Mouse (Mus musculus): ENCODE results near the gene Hspa1a. TPM values are rescaled to one million over a fixed set of nuclear protein-coding genes. Genes with fewer than 3 reads are reported as not detected.
"Not testable (repeated sequence)": the region's sequence is repeated elsewhere in the genome, so short reads cannot be mapped to it uniquely, and the experiment has no call there.

Hspa1a gene
- polyA plus RNA-seq (2012; rRNA removed) = 12.0 and 14.0 TPM in 2 replicates

DNA sequence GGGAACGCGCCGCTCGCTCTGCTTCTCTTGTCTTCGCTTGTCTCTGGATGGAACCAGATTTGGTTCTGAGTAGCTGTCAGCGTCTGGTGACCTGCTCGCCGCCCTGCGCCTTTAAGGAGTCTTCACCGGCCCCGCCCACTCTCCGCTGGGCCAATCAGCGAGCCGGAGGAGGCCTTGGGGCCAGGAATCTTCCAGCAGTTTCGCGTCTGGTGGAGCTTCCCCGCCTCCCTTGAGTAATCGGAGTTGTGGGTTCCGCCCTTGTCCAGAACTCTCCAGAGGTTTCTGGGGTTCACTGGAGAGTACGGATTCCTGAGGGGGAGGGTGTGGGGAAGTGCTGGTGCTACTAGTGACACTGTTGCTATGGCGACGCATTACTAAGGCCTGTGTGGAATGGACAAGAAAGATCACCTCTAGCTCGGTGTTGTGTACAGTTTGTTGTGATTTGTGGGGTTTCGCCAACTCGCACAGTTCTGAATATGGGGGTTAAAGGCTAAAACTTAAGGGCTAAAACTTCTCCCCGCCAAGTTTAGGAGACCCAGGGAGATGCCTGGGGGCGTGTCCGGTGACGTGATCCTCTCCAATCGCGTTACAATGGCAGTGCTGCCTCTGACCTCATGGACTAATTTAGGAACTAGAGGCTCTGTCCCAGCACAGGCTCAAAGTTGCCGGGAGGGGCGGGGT is at the start of gene Hspa1a, which contains the start of gene Hspa1l:
TSS of gene Hspa1a (minus strand) at position 88 of the 681 bp plus-strand sequence.
TSS of gene Hspa1l (plus strand) at position 635 of the 681 bp plus-strand sequence.
- H3K4me3 ChIP-seq (ENCODE audit: insufficient read depth, low read length) = peak within 1 kb of the TSS; percentile 31
- H3K27ac ChIP-seq (ENCODE audit: insufficient read depth, low read length) = peak within 1 kb of the TSS; percentile 19; the same call in 1 of the 2 replicates
- not testable (repeated sequence) for H3K4me1 ChIP-seq (ENCODE audit: control insufficient read depth, insufficient read depth, low read length)
- peak; percentile 74 for TF ChIP-seq POLR2A (IDR thresholded peaks at IDR 0.05; ENCODE audit: extremely low read depth, insufficient read depth, low read length)

DNA sequence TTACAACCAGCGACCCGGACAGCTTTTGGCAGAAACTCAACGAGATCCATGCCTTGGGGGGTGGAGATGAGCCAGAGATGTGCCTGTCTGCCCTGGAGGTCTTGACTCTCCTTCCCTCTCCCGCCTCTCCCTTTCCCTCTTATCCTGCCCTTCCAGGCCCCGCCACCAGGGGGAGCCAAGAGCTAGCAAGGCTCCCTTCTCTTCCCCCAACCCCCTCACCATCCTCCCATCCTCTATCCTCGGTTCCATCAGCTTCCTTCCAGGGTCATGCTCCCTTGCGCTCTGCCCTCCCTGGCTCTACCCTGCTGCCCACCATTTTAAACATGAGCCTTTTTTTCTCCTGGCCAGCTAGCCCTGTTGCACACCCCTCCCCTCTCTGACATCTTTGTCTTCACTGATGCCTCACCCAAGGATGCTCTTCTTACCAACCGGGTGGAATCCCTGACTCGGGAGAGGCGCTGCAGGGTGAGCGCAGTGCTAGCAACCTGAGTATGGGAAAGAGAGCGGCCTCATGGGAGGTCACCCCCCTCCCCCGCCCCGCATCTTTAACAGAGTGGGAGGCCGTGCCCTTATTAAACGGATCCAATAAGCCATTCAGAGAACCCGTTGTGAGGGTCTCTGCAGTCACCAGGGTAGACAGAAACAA is 49.3 kb upstream of the Hspa1a start:
- Histone ChIP-seq H3K27ac (ENCODE audit: insufficient read depth, low read length) (no peak overlapping the region), H3K4me3 (ENCODE audit: insufficient read depth, low read length) (no peak overlapping the region; the same call in 1 of the 2 replicates), H3K4me1 (ENCODE audit: control insufficient read depth, insufficient read depth, low read length) (no peaks in the 10 kb centered on the region)
- TF ChIP-seq CTCF (IDR thresholded peaks at IDR 0.05; ENCODE audit: extremely low read depth, insufficient read depth, low read length) (peak; percentile 93), POLR2A (IDR thresholded peaks at IDR 0.05; ENCODE audit: extremely low read depth, insufficient read depth, low read length) (no peak)

DNA sequence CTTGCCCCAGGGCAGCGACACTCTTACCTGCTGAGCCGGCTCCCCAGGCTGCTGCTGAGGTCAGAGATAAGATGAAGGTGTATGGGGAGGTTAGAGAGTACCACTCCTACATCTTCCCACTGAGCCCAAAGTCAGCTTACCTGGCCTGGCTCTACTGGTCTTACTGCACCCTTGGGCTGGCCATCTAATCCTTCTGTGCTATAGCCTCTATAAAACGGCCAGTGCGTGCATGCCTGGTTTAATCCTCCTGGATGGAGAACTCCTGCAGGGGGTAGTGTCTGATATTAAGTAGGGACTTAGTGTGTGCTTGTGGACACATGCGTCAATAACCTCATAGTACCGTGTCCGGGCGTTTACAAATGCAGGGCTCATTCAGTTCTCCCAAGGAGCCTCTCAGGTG is 48.6 kb upstream of the Hspa1a start:
- Histone ChIP-seq H3K4me3 (ENCODE audit: insufficient read depth, low read length) (no peak overlapping the region), H3K27ac (ENCODE audit: insufficient read depth, low read length) (no peak overlapping the region), H3K4me1 (ENCODE audit: control insufficient read depth, insufficient read depth, low read length) (no peaks in the 10 kb centered on the region)
- TF ChIP-seq CTCF (IDR thresholded peaks at IDR 0.05; ENCODE audit: extremely low read depth, insufficient read depth, low read length) (no peak), POLR2A (IDR thresholded peaks at IDR 0.05; ENCODE audit: extremely low read depth, insufficient read depth, low read length) (no peak)

DNA sequence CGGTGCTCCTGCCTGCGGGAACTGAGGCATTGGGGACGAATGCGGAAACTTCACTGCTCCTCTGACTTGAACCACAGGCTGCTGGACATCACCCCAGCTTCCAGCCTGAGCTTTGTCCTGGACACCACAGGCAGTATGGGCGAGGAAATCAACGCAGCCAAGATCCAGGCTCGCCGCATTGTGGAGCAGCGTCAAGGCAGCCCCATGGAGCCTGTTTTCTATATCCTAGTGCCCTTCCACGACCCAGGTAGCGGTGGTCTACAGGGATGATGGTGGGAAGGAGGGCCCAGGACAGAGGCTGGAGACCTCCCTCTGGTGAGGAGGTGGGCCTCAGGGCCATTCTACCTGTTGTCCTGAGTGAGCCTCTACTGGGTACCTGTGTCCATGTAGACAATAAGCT is 47.9 kb upstream of the Hspa1a start:
- no peaks in the 10 kb centered on the region for H3K4me1 ChIP-seq (ENCODE audit: control insufficient read depth, insufficient read depth, low read length)
- H3K27ac ChIP-seq (ENCODE audit: insufficient read depth, low read length) = no peak overlapping the region
- no peak overlapping the region for H3K4me3 ChIP-seq (ENCODE audit: insufficient read depth, low read length)
- TF ChIP-seq POLR2A (IDR thresholded peaks at IDR 0.05; ENCODE audit: extremely low read depth, insufficient read depth, low read length) (no peak), CTCF (IDR thresholded peaks at IDR 0.05; ENCODE audit: extremely low read depth, insufficient read depth, low read length) (no peak)

DNA sequence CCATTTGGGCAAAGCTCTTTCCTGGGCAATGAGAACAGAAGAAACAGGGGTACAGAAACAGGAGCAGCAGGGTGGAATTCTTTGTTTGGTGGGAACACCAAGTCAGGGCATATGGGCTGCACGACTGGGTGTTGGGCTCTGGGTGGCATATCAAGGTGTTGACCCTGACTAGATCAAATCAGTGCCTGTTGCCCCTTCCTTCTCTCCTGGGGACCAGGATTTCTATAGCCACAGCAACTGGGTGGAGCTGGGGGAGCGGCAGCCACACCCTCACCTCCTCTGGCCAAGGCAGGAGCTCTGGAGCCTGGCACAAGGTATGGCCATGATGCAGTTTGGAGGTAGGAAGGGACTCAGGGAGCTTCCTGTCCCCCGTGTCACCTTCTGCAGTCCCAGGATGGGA is 46.2 kb upstream of the Hspa1a start:
- Histone ChIP-seq H3K4me3 (ENCODE audit: insufficient read depth, low read length) (no peak overlapping the region), H3K4me1 (ENCODE audit: control insufficient read depth, insufficient read depth, low read length) (no peaks in the 10 kb centered on the region)
- no peak for TF ChIP-seq CTCF (IDR thresholded peaks at IDR 0.05; ENCODE audit: extremely low read depth, insufficient read depth, low read length)
- no peak for TF ChIP-seq POLR2A (IDR thresholded peaks at IDR 0.05; ENCODE audit: extremely low read depth, insufficient read depth, low read length)

DNA sequence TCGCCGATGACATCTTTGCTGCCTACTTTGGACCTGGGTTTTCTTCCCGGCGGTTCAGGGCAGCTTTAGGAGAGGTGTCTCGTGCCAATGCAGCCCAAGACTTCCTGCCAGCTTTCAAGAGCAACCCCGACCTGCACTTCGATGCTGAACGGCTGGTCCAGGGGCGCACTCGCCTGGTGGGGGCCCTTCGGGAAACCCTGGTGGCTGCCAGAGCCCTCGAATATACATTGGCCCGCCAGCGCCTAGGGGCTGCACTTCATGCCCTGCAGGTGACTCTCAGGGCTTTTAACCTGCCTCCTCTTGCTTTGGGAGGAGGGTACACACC is 45.7 kb upstream of the Hspa1a start:
- TF ChIP-seq CTCF (IDR thresholded peaks at IDR 0.05; ENCODE audit: extremely low read depth, insufficient read depth, low read length) = no peak
- TF ChIP-seq POLR2A (IDR thresholded peaks at IDR 0.05; ENCODE audit: extremely low read depth, insufficient read depth, low read length) = no peak
- no peaks in the 10 kb centered on the region for H3K4me1 ChIP-seq (ENCODE audit: control insufficient read depth, insufficient read depth, low read length)
- H3K4me3 ChIP-seq (ENCODE audit: insufficient read depth, low read length) = no peak overlapping the region
- H3K27ac ChIP-seq (ENCODE audit: insufficient read depth, low read length) = no peak overlapping the region

More for the DNA sequence above, 46.2 kb upstream of the Hspa1a start:
- no peak overlapping the region for H3K27ac ChIP-seq (ENCODE audit: insufficient read depth, low read length)

DNA sequence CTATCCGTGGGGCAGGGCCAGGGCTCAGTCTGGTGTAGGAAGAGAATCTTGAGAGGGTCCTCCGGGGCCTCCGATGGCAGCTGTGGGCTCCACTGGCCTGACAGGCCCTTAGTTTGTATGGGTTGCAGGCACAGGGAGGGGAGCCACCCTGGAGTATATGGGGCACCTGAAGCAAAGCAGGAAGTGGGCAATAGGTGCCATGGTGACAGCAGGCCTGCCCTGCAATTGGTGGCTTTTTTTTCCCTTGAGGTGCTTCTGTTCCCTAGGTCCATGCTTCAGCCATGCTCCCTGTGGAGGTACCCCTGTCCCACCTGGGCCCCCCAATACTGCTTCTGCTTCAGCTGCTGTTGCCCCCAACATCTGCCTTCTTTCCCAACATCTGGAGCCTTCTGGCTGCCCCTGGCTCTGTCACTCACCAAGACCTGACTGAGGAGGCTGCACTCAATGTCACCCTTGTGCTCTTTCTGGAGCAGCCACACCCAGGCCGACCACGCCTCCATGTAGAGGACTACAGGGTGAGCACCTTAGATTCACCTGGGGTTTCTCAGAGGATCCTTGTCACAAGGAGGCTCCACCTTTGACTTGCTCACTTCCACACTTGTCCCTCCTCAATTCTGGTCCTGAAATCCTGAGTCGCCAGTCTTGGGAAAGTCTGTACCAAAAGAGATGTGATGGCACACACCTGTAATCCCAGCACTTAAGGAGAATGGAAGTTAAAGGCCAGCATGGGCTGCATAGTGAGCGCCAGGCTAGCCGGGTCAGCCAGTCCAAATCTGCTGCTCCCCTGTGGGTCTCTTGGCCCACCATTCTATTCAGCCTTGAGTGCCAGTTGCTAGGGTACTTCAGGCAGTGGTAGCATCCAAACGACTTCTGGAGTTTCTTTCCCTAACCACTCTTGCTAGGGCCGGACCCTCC is 45.1 kb upstream of the Hspa1a start:
- Histone ChIP-seq H3K4me1 (ENCODE audit: control insufficient read depth, insufficient read depth, low read length) (no peaks in the 10 kb centered on the region), H3K27ac (ENCODE audit: insufficient read depth, low read length) (no peak overlapping the region), H3K4me3 (ENCODE audit: insufficient read depth, low read length) (no peak overlapping the region)
- no peak for TF ChIP-seq POLR2A (IDR thresholded peaks at IDR 0.05; ENCODE audit: extremely low read depth, insufficient read depth, low read length)
- TF ChIP-seq CTCF (IDR thresholded peaks at IDR 0.05; ENCODE audit: extremely low read depth, insufficient read depth, low read length) = no peak

DNA sequence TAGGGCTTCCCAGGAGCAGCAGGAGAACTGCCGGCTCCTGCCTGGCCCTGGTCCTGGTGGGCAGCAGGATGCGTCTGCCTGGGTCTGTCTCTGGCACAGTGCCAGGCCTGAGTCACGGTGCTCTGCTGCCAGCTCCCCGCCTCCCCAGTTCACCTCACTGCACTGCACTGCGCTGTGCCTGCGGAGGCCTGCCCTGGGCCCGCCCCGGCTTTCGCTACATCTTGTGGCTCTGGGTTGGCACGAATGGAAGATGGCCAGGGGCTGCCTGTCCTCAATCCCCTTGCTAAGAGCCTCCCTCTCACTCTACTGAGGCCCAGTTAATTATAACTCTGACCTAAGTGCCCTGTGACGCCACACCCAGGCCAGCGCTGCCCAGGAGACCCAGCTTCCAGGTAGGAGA is 44.4 kb upstream of the Hspa1a start, which contains the start of gene Vwa7:
TSS of gene Vwa7 (plus strand) at position 204 of the 400 bp plus-strand sequence.
- Histone ChIP-seq H3K27ac (ENCODE audit: insufficient read depth, low read length) (no peak within 1 kb of the TSS), H3K4me1 (ENCODE audit: control insufficient read depth, insufficient read depth, low read length) (no peaks in the 10 kb centered on the region), H3K4me3 (ENCODE audit: insufficient read depth, low read length) (no peak within 1 kb of the TSS)
- TF ChIP-seq CTCF (IDR thresholded peaks at IDR 0.05; ENCODE audit: extremely low read depth, insufficient read depth, low read length) (no peak), POLR2A (IDR thresholded peaks at IDR 0.05; ENCODE audit: extremely low read depth, insufficient read depth, low read length) (no peak)

DNA sequence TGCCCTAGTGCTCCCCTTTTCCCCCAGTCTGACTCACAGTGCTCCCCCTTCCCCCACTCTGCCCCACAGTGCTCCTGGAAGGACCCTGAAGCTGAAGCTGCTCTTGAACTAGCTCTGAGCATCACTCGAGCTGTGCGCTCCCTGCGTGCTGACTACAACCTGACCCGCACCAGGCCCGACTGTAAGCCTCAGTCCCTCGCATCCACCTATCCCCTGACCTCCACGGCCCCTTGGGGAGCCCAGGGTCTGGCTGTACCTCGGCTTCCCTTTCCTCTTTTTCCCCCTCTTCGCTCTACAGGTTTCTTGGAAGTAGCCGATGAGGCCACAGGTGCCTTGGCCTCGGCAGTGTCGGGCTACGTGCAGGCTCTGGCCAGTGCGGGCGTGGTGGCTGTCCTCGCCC is 43.3 kb upstream of the Hspa1a start:
- Histone ChIP-seq H3K27ac (ENCODE audit: insufficient read depth, low read length) (no peak overlapping the region), H3K4me1 (ENCODE audit: control insufficient read depth, insufficient read depth, low read length) (no peaks in the 10 kb centered on the region), H3K4me3 (ENCODE audit: insufficient read depth, low read length) (no peak overlapping the region)
- TF ChIP-seq CTCF (IDR thresholded peaks at IDR 0.05; ENCODE audit: extremely low read depth, insufficient read depth, low read length) = no peak
- no peak for TF ChIP-seq POLR2A (IDR thresholded peaks at IDR 0.05; ENCODE audit: extremely low read depth, insufficient read depth, low read length)
